ENCODE assay signal across 8 mouse cellular contexts in genomic region chr10:93588796-93589195, GRCm38 (mm10). TPM values are rescaled to one million over a fixed set of nuclear protein-coding genes. Genes with fewer than 3 reads are reported as not detected.
DNase-seq lines count a peak whose midpoint lies in the region; ATAC-seq and TF ChIP-seq lines count a peak whose summit lies in the region.

No protein-coding gene starts in this region.

- under 1% methylated on average over 11 of the region's 11 CpGs for WGBS in cerebellum, adult 2 months
- 1% methylated on average over 11 of the region's 11 CpGs for WGBS in intestine, embryonic 15.5 days
- WGBS in neural tube, embryonic 13.5 days, result 2% methylated on average over 11 of the region's 11 CpGs

- no peak for TF ChIP-seq POLR2A in cerebellum, adult 2 months (IDR thresholded peaks at IDR 0.05; ENCODE audit: borderline replicate concordance, insufficient read depth, low read length)

- no peaks in the 10 kb centered on the region for H3K27me3 ChIP-seq in cerebellum, adult 2 months (ENCODE audit: control insufficient read depth, insufficient read depth, low read length)
- no peaks in the 10 kb centered on the region for H3K27me3 ChIP-seq in intestine, embryonic 15.5 days (replicated peaks)
- H3K27me3 ChIP-seq in neural tube, embryonic 13.5 days, result no peaks in the 10 kb centered on the region

- peaks cover 3% of the 10 kb centered on the region; the same call in 1 of the 2 replicates for H3K4me1 ChIP-seq in cerebellum, adult 2 months (ENCODE audit: control insufficient read depth, insufficient read depth, low read length)
- H3K4me1 ChIP-seq in intestine, embryonic 15.5 days (replicated peaks), result 0 out of 2 replicates have a peak, but pooled peaks cover 6% of the 10 kb centered on the region
- H3K4me1 ChIP-seq in neural tube, embryonic 13.5 days (replicated peaks), result peaks cover 22% of the 10 kb centered on the region

- peak; percentile 31; the same call in 1 of the 2 replicates for ATAC-seq in intestine, embryonic 15.5 days
- ATAC-seq in neural tube, embryonic 13.5 days (ENCODE audit: low read depth), result peak; percentile 52

- DNase-seq in cerebellum, adult 2 months, result peak in 1 of 2 experiments; percentile 29
- no peak for DNase-seq in cerebellum, adult 8-10 months
- DNase-seq in retina, postnatal 1 day, result peak; percentile 38
- no peak for DNase-seq in retina, embryonic 14.5 days (ENCODE audit: low spot score)
- no peak for DNase-seq in layer of hippocampus, adult 9-10 months (ENCODE audit: low spot score)
- no peak for DNase-seq in right cerebral cortex, adult 18-20 months

- H3K4me3 ChIP-seq in cerebellum, adult 2 months (replicated peaks; ENCODE audit: insufficient read depth, low read depth, low read length), result peak overlapping the region; percentile 87
- peak overlapping the region; percentile 84 for H3K4me3 ChIP-seq in intestine, embryonic 15.5 days (replicated peaks)
- H3K4me3 ChIP-seq in neural tube, embryonic 13.5 days, result peak overlapping the region; percentile 73

- H3K36me3 ChIP-seq in intestine, embryonic 15.5 days, result no peaks in the 10 kb centered on the region
- H3K36me3 ChIP-seq in neural tube, embryonic 13.5 days, result peaks cover 24% of the 10 kb centered on the region

- peak overlapping the region; percentile 74 for H3K9ac ChIP-seq in intestine, embryonic 15.5 days
- peak overlapping the region; percentile 88 for H3K9ac ChIP-seq in neural tube, embryonic 13.5 days

- TF ChIP-seq CTCF in cerebellum, adult 2 months (IDR thresholded peaks at IDR 0.05; ENCODE audit: borderline replicate concordance, insufficient read depth, low read depth, low read length), result no peak

- peak overlapping the region; percentile 43; the same call in 1 of the 2 replicates for H3K27ac ChIP-seq in cerebellum, adult 2 months (ENCODE audit: insufficient read depth, low read length)
- peak overlapping the region; percentile 63 for H3K27ac ChIP-seq in intestine, embryonic 15.5 days
- peak overlapping the region; percentile 88 for H3K27ac ChIP-seq in neural tube, embryonic 13.5 days (replicated peaks)

- H3K4me2 ChIP-seq in intestine, embryonic 15.5 days (replicated peaks), result peak overlapping the region; percentile 76
- peak overlapping the region; percentile 78 for H3K4me2 ChIP-seq in neural tube, embryonic 13.5 days

- no peaks in the 10 kb centered on the region for H3K9me3 ChIP-seq in intestine, embryonic 15.5 days
- no peaks in the 10 kb centered on the region for H3K9me3 ChIP-seq in neural tube, embryonic 13.5 days

RNA-seq across cellular contexts. Expression of gene Snrpf, which starts 0.7 kb away (rescaled TPM):
- 49.0 and 52.2 TPM in 2 replicates for polyA plus RNA-seq in cerebellum, adult 2 months (2012; rRNA removed)
- 110 and 122 TPM in 2 replicates for polyA plus RNA-seq in intestine, embryonic 15.5 days (2015; fragmentation: Nextera tagmentation; extraction: Ambion mirVana)
- 65.8 and 80.0 TPM in 2 replicates for polyA plus RNA-seq in neural tube, embryonic 13.5 days (2015; fragmentation: Nextera tagmentation; extraction: Ambion mirVana)

RNA-seq across cellular contexts. Expression of gene Ccdc38, which starts 48.4 kb away (rescaled TPM):
- polyA plus RNA-seq in cerebellum, adult 2 months (2012; rRNA removed), result 0.03 TPM in 1 of 2 replicates, not detected in the other
- polyA plus RNA-seq in intestine, embryonic 15.5 days (2015; fragmentation: Nextera tagmentation; extraction: Ambion mirVana), result 0.29 and 0.33 TPM in 2 replicates
- 0.28 and 0.56 TPM in 2 replicates for polyA plus RNA-seq in neural tube, embryonic 13.5 days (2015; fragmentation: Nextera tagmentation; extraction: Ambion mirVana)

RNA-seq across cellular contexts. Expression of gene Amdhd1, which starts 49.0 kb away (rescaled TPM):
- not detected in 2 replicates for polyA plus RNA-seq in cerebellum, adult 2 months (2012; rRNA removed)
- polyA plus RNA-seq in intestine, embryonic 15.5 days (2015; fragmentation: Nextera tagmentation; extraction: Ambion mirVana), result 0.85 and 1.2 TPM in 2 replicates
- polyA plus RNA-seq in neural tube, embryonic 13.5 days (2015; fragmentation: Nextera tagmentation; extraction: Ambion mirVana), result not detected in 2 replicates

RNA-seq across cellular contexts. Expression of gene Ntn4, which starts 51.7 kb away (rescaled TPM):
- 14.6 and 17.3 TPM in 2 replicates for polyA plus RNA-seq in cerebellum, adult 2 months (2012; rRNA removed)
- 0.29 and 0.47 TPM in 2 replicates for polyA plus RNA-seq in intestine, embryonic 15.5 days (2015; fragmentation: Nextera tagmentation; extraction: Ambion mirVana)
- polyA plus RNA-seq in neural tube, embryonic 13.5 days (2015; fragmentation: Nextera tagmentation; extraction: Ambion mirVana), result 0.81 and 0.93 TPM in 2 replicates
